Mouse (Mus musculus) forebrain, postnatal 0 days (tissue): ENCODE measurements around the gene Sox30. TPM values are rescaled to one million over a fixed set of nuclear protein-coding genes. Genes with fewer than 3 reads are reported as not detected.
"Not testable (repeated sequence)": the region's sequence is repeated elsewhere in the genome, so short reads cannot be mapped to it uniquely, and the experiment has no call there.

ENCODE experiments used
- ATAC-seq: fragments of 200-750 bp; cut with Nextera tagmentation; 2 replicates; pipeline ENCODE4 v1.8.0; 2017; ENCODE audit warnings: mild to moderate bottlenecking, moderate library complexity
- DNase-seq: peaks from one replicate; pipeline ENCODE4 v3.0.0-alpha.2; 2015
- H3K27ac ChIP-seq: fragments of 300-500 bp; sonication (generic); 2 replicates; pipeline ENCODE4 v1.5.1; 2014; ENCODE audit warnings: low read depth, mild to moderate bottlenecking, antibody characterized with exemption, low read length, moderate library complexity, mixed read lengths
- H3K27me3 ChIP-seq: fragments of 300-500 bp; sonication (generic); 2 replicates; pipeline ENCODE4 v1.6.1; 2014; ENCODE audit warnings: mild to moderate bottlenecking, low read length, mixed read lengths; ENCODE audit not compliant: insufficient read depth
- H3K36me3 ChIP-seq: fragments of 300-500 bp; sonication (generic); 2 replicates; pipeline ENCODE4 v1.6.1; 2014; ENCODE audit warnings: mild to moderate bottlenecking, moderate library complexity; ENCODE audit not compliant: insufficient read depth
- H3K4me1 ChIP-seq: fragments of 300-500 bp; sonication (generic); 2 replicates; pipeline ENCODE4 v1.6.1; 2014; ENCODE audit warnings: antibody characterized with exemption; ENCODE audit not compliant: insufficient read depth
- H3K4me2 ChIP-seq: fragments of 300-500 bp; sonication (generic); 2 replicates; pipeline ENCODE4 v1.6.1; 2014; ENCODE audit warnings: low read depth, mild to moderate bottlenecking, moderate library complexity
- H3K4me3 ChIP-seq: fragments of 300-500 bp; sonication (generic); 2 replicates; pipeline ENCODE4 v1.5.1; 2014; ENCODE audit warnings: low read depth, low read length, mixed read lengths
- H3K9ac ChIP-seq: fragments of 300-500 bp; sonication (generic); 2 replicates; pipeline ENCODE4 v1.6.1; 2014; ENCODE audit warnings: mild to moderate bottlenecking
- H3K9me3 ChIP-seq: fragments of 300-500 bp; sonication (generic); 2 replicates; pipeline ENCODE4 v1.6.1; 2016; ENCODE audit warnings: low read length
- CTCF ChIP-seq: sonication (generic); IDR thresholded peaks from 2 replicates; pipeline ENCODE4 v1.5.1; 2016; ENCODE audit warnings: antibody characterized with exemption, control low read depth, low read depth
- WGBS: fragments of 180-500 bp; shearing (Covaris S2); extraction: QIAGEN DNeasy Blood & Tissue Kit; methylation state at CpG from one replicate; pipeline ENCODE4 v1.1.7; 2014; 5-methylcytosine and 5-hydroxymethylcytosine counted together
- polyA plus RNA-seq: library from polyadenylated mRNA; unstranded; fragments of >200 nt; fragmentation: Nextera tagmentation; extraction: Ambion mirVana; gene quantifications from 2 replicates; pipeline ENCODE4 v1.2.1, GENCODE M21; 2015
- total RNA-seq: library from RNA; depleted of rRNA; stranded (reverse); fragments of >200 nt; gene quantifications from 2 replicates; pipeline ENCODE4 v1.2.3, GENCODE M21; 2014

Sox30 gene
- total and polyA plus RNA-seq, 2 experiments from 2014 or later, result 0.13 to 0.57 TPM

DNA sequence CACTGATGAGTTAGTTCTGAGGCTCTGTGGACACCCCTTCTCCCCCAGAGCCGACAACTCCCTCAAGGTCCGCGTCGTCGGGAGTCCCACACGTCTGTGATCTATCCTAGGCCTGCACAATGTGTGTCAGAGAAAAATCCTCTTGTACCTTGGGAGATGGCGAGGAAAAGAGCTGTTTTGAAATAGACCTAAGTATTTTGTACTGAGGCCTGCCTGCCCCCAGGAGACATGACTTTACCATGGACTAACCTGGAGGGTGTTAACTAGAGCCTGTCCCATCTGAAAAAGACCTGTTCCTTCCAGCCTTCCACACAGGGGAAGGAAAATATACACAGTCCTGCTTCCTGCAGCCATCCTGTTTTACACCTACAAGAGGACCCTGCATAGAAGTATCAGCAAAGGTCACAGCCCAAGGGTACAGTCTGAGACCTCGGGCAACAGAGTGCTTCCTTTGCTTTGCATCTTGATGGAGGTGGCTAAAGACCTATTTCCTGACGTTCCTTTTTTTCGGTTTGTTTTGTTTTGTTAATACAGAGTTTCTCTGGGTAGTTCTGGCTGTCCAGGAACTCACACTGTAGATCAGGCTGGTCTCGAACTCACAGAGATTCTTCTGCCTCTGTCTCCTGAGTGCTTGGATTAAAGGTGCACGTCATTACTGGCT is 61.6 kb downstream of the Sox30 start:
- TF ChIP-seq CTCF, result no peak
- Histone ChIP-seq H3K27me3 (no peaks in the 10 kb centered on the region), H3K9me3 (no peaks in the 10 kb centered on the region), H3K4me3 (no peak overlapping the region), H3K4me2 (no peak overlapping the region), H3K4me1 (no peaks in the 10 kb centered on the region), H3K27ac (no peak overlapping the region), H3K36me3 (no peaks in the 10 kb centered on the region), H3K9ac (no peak overlapping the region)
- 87% methylated on average over 12 of the region's 12 CpGs for WGBS
- DNase-seq, result no peak
- ATAC-seq, result no peak

DNA sequence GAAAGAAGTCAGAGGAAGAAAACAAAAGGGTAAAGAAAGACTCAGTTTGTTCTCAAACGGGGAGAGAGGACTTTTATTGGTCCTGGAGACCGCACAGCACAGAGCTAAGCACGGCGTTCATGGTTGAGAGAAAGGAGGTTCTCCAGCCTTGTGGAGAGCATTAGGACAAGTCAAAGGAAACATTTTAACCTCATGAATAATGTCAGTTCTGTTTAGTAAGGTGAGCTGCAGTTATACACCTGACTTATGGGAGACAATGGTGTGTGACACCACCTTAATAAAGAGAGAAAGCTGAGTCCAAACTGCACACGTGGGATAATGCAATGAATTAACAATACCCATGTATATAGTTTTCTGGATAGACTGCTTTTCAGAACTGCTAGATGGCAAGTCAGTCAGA is 64.7 kb downstream of the Sox30 start:
- no peak for ATAC-seq
- no peak for DNase-seq
- 93% methylated on average over 5 of the region's 5 CpGs for WGBS

DNA sequence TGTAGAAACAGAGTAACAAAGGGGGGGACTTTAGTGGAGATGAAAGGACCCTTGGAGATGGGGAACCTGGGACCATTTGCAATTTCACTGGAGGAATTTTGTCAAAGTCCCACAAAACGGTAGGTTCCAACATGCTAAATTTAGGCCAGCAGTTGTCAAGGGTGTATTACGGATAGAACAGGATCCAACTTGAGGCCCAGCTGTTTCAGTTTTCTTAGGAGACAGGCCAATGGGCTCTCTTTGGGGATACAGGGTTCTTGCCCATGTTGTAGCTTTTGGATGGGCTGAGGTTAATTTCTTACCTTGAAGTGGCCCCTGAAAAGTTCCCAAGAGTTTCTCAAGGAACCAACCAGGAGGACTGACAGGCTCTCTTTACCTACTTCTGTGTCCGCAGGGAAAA is 67.2 kb downstream of the Sox30 start:
- H3K36me3 ChIP-seq, result no peaks in the 10 kb centered on the region
- H3K4me2 ChIP-seq, result no peak overlapping the region
- WGBS, result 91% methylated on average over 3 of the region's 3 CpGs
- DNase-seq (no peak), ATAC-seq (no peak)
- H3K9me3 ChIP-seq, result no peaks in the 10 kb centered on the region
- no peak overlapping the region for H3K4me3 ChIP-seq
- no peak for TF ChIP-seq CTCF
- H3K27ac ChIP-seq, result no peak overlapping the region
- no peaks in the 10 kb centered on the region for H3K4me1 ChIP-seq
- no peak overlapping the region for H3K9ac ChIP-seq
- H3K27me3 ChIP-seq, result no peaks in the 10 kb centered on the region

More for the DNA sequence above, 64.7 kb downstream of the Sox30 start:
- H3K4me2 ChIP-seq, result no peak overlapping the region
- H3K27me3 ChIP-seq, result no peaks in the 10 kb centered on the region
- H3K36me3 ChIP-seq, result no peaks in the 10 kb centered on the region
- no peak overlapping the region for H3K9ac ChIP-seq
- no peaks in the 10 kb centered on the region for H3K4me1 ChIP-seq
- no peaks in the 10 kb centered on the region for H3K9me3 ChIP-seq
- TF ChIP-seq CTCF, result no peak
- no peak overlapping the region for H3K4me3 ChIP-seq
- no peak overlapping the region for H3K27ac ChIP-seq

DNA sequence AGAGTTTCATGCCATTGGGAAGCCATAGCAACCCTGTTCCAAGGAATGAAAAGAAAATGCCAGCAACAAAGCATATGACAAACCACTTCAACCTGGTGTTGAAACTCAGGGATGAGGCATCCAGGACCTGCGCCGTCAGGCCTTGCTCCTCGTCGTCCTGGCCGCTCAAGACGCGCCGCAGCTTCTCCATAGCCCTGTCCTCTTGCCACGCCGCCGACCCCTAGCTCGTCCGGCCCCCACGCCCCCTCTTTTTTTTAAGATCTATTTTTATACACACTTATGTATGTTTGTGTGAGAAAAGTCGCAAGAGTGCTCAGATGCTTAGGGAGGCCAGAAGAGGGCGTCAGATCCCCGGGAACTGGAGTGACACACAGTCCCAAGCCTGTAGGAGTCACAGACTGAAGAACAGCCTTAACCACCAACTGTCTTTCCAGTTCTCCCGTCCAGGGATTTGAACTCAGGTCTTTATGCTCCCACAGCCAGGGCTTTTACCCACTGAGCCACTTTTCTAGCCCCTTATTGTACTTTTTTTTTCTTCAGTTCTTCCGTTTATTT is 72.1 kb downstream of the Sox30 start, which contains the start of gene Gm12166:
Gene Gm12166 (minus strand): TSS at position 217 of the 555 bp plus-strand sequence.
- 28% methylated on average over 19 of the region's 19 CpGs for WGBS
- H3K9ac ChIP-seq, H3K9me3 ChIP-seq, H3K36me3 ChIP-seq, H3K27ac ChIP-seq, DNase-seq, H3K27me3 ChIP-seq, ATAC-seq, H3K4me2 ChIP-seq, H3K4me1 ChIP-seq, H3K4me3 ChIP-seq: not testable (repeated sequence)
- TF ChIP-seq CTCF, result peak; percentile 51

DNA sequence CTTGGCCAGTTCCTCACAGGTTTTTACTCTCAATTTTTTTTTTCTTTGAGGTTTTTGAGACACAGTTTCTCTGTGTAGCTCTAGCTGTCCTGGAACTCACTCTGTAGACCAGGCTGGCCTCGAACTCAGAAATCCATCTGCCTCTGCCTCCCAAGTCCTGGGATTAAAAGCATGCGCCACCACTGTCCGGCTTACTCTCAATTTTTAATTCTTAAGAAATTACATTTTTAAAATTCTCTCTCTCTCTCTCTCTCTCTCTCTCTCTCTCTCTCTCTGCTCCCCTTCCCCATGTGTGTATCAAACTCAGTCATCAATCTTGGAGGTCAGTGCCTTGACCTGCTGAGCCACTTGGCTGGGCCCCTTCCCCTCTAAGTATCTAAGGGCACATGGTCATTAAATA is 73.3 kb downstream of the Sox30 start:
- H3K36me3 ChIP-seq, H3K4me1 ChIP-seq, H3K27ac ChIP-seq, H3K4me2 ChIP-seq, ATAC-seq, DNase-seq, H3K9me3 ChIP-seq, H3K9ac ChIP-seq, H3K4me3 ChIP-seq, H3K27me3 ChIP-seq: not testable (repeated sequence)
- 96% methylated on average over 3 of the region's 3 CpGs for WGBS

DNA sequence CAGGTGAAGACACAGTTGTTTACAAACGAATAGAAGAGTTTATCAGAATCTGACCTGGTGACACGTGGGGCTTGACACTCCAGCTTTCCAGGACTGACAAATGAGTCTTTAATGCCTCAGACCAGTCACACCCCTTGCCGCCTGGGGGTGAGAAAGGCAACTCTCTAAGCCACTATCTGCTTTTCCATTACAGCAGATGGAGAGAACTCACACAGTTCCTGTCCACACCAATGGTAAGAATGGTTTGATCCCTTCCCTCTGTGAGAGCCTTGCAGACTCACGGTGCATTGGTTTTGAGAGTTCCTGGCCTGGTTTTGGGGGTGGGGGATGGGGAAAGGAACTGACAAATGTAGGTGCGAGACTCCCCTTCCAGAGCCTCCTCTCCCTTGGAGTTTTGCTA is 74.2 kb downstream of the Sox30 start:
- TF ChIP-seq CTCF, result no peak

More for the DNA sequence above, 74.2 kb downstream of the Sox30 start:
- 59% methylated on average over 5 of the region's 5 CpGs for WGBS
- ATAC-seq, result no peak
- no peak overlapping the region for H3K27ac ChIP-seq
- H3K9ac ChIP-seq, result no peak overlapping the region
- H3K36me3 ChIP-seq, result no peaks in the 10 kb centered on the region
- no peak overlapping the region for H3K4me3 ChIP-seq
- H3K4me2 ChIP-seq, result no peak overlapping the region
- H3K4me1 ChIP-seq, result peaks cover 6% of the 10 kb centered on the region; the same call in 1 of the 2 replicates
- DNase-seq, result no peak
- H3K27me3 ChIP-seq, result no peaks in the 10 kb centered on the region
- H3K9me3 ChIP-seq, result no peaks in the 10 kb centered on the region
